Mouse (Mus musculus): ENCODE measurements around the gene Olfr613. TPM values are rescaled to one million over a fixed set of nuclear protein-coding genes. Genes with fewer than 3 reads are reported as not detected.

The Olfr613 gene
- polyA plus RNA-seq, 1 experiment from 2014 or later = not detected

Small RNAs within 50 kb of the gene (microRNA-seq; reads per million reads assigned to microRNA genes)
- not detected for gene Gm26506

Other genes with a start within 250 kb of the Olfr613 start
- not detected in 2 replicates for gene Olfr596, start 242.4 kb upstream of the Olfr613 start, polyA plus RNA-seq (2015; fragmentation: Nextera tagmentation; extraction: Ambion mirVana)
- gene Olfr597, start 231.8 kb upstream of the Olfr613 start, polyA plus RNA-seq (2015; fragmentation: Nextera tagmentation; extraction: Ambion mirVana) = not detected in 2 replicates
- not detected in 2 replicates for gene Olfr598, start 224.5 kb upstream of the Olfr613 start, polyA plus RNA-seq (2015; fragmentation: Nextera tagmentation; extraction: Ambion mirVana)
- gene Olfr599, start 212.2 kb upstream of the Olfr613 start, polyA plus RNA-seq (2015; fragmentation: Nextera tagmentation; extraction: Ambion mirVana) = not detected in 2 replicates
- gene Olfr600, start 198.4 kb upstream of the Olfr613 start, polyA plus RNA-seq (2015; fragmentation: Nextera tagmentation; extraction: Ambion mirVana) = not detected in 2 replicates
- not detected in 2 replicates for gene Olfr601, start 185.4 kb upstream of the Olfr613 start, polyA plus RNA-seq (2015; fragmentation: Nextera tagmentation; extraction: Ambion mirVana)
- not detected in 2 replicates for gene Olfr603, start 161.9 kb upstream of the Olfr613 start, polyA plus RNA-seq (2015; fragmentation: Nextera tagmentation; extraction: Ambion mirVana)
- not detected in 2 replicates for gene Usp17lc, start 133.0 kb upstream of the Olfr613 start, polyA plus RNA-seq (2015; fragmentation: Nextera tagmentation; extraction: Ambion mirVana)
- not detected in 2 replicates for gene Olfr605, start 102.6 kb upstream of the Olfr613 start, polyA plus RNA-seq (2015; fragmentation: Nextera tagmentation; extraction: Ambion mirVana)
- not detected in 2 replicates for gene Olfr606, start 99.0 kb upstream of the Olfr613 start, polyA plus RNA-seq (2015; fragmentation: Nextera tagmentation; extraction: Ambion mirVana)
- gene Olfr607, start 83.9 kb upstream of the Olfr613 start, polyA plus RNA-seq (2015; fragmentation: Nextera tagmentation; extraction: Ambion mirVana) = not detected in 2 replicates
- gene Olfr608, start 78.2 kb upstream of the Olfr613 start, polyA plus RNA-seq (2015; fragmentation: Nextera tagmentation; extraction: Ambion mirVana) = not detected in 2 replicates
- not detected in 2 replicates for gene Olfr609, start 50.0 kb upstream of the Olfr613 start, polyA plus RNA-seq (2015; fragmentation: Nextera tagmentation; extraction: Ambion mirVana)
- gene Olfr610, start 36.0 kb upstream of the Olfr613 start, polyA plus RNA-seq (2015; fragmentation: Nextera tagmentation; extraction: Ambion mirVana) = not detected in 2 replicates
- not detected in 2 replicates for gene Olfr611, start 27.2 kb upstream of the Olfr613 start, polyA plus RNA-seq (2015; fragmentation: Nextera tagmentation; extraction: Ambion mirVana)
- not detected in 2 replicates for gene Olfr612, start 5.4 kb upstream of the Olfr613 start, polyA plus RNA-seq (2015; fragmentation: Nextera tagmentation; extraction: Ambion mirVana)
- gene Olfr615, start 8.0 kb downstream of the Olfr613 start, polyA plus RNA-seq (2015; fragmentation: Nextera tagmentation; extraction: Ambion mirVana) = not detected in 2 replicates
- gene Olfr616, start 21.1 kb downstream of the Olfr613 start, polyA plus RNA-seq (2015; fragmentation: Nextera tagmentation; extraction: Ambion mirVana) = not detected in 2 replicates
- not detected in 2 replicates for gene Olfr617, start 25.0 kb downstream of the Olfr613 start, polyA plus RNA-seq (2015; fragmentation: Nextera tagmentation; extraction: Ambion mirVana)
- gene Olfr618, start 42.0 kb downstream of the Olfr613 start, polyA plus RNA-seq (2015; fragmentation: Nextera tagmentation; extraction: Ambion mirVana) = not detected in 2 replicates
- gene Olfr619, start 52.5 kb downstream of the Olfr613 start, polyA plus RNA-seq (2015; fragmentation: Nextera tagmentation; extraction: Ambion mirVana) = not detected in 2 replicates
- not detected in 2 replicates for gene Olfr620, start 64.5 kb downstream of the Olfr613 start, polyA plus RNA-seq (2015; fragmentation: Nextera tagmentation; extraction: Ambion mirVana)
- gene Olfr622, start 94.6 kb downstream of the Olfr613 start, polyA plus RNA-seq (2015; fragmentation: Nextera tagmentation; extraction: Ambion mirVana) = not detected in 2 replicates
- gene Olfr623, start 115.6 kb downstream of the Olfr613 start, polyA plus RNA-seq (2015; fragmentation: Nextera tagmentation; extraction: Ambion mirVana) = not detected in 2 replicates
- gene Olfr624, start 123.1 kb downstream of the Olfr613 start, polyA plus RNA-seq (2015; fragmentation: Nextera tagmentation; extraction: Ambion mirVana) = 0.02 and 0.04 TPM in 2 replicates
- gene Olfr625-ps1, start 134.6 kb downstream of the Olfr613 start, polyA plus RNA-seq (2015; fragmentation: Nextera tagmentation; extraction: Ambion mirVana) = not detected in 2 replicates
- not detected in 2 replicates for gene Olfr243, start 166.6 kb downstream of the Olfr613 start, polyA plus RNA-seq (2015; fragmentation: Nextera tagmentation; extraction: Ambion mirVana)
- gene Olfr628, start 182.3 kb downstream of the Olfr613 start, polyA plus RNA-seq (2015; fragmentation: Nextera tagmentation; extraction: Ambion mirVana) = not detected in 2 replicates
- not detected in 2 replicates for gene Olfr629, start 196.9 kb downstream of the Olfr613 start, polyA plus RNA-seq (2015; fragmentation: Nextera tagmentation; extraction: Ambion mirVana)
- not detected in 2 replicates for gene Olfr630, start 209.3 kb downstream of the Olfr613 start, polyA plus RNA-seq (2015; fragmentation: Nextera tagmentation; extraction: Ambion mirVana)
- not detected in 2 replicates for gene Olfr69, start 223.5 kb downstream of the Olfr613 start, polyA plus RNA-seq (2015; fragmentation: Nextera tagmentation; extraction: Ambion mirVana)
- not detected in 2 replicates for gene Olfr68, start 231.6 kb downstream of the Olfr613 start, polyA plus RNA-seq (2015; fragmentation: Nextera tagmentation; extraction: Ambion mirVana)
- not detected in 2 replicates for gene Olfr67, start 243.7 kb downstream of the Olfr613 start, polyA plus RNA-seq (2015; fragmentation: Nextera tagmentation; extraction: Ambion mirVana)

Measured in kidney, embryonic 16.5 days (tissue).